Mouse (Mus musculus) NIH3T3 (cell line): ENCODE data around the gene Gmpr.
"Not testable (repeated sequence)": the region's sequence is repeated elsewhere in the genome, so short reads cannot be mapped to it uniquely, and the experiment has no call there.

Experiments
- DNase-seq: peaks from one replicate; pipeline ENCODE4 v3.0.0-alpha.2; 2012; ENCODE audit warnings: low read depth

Gene Gmpr

DNA sequence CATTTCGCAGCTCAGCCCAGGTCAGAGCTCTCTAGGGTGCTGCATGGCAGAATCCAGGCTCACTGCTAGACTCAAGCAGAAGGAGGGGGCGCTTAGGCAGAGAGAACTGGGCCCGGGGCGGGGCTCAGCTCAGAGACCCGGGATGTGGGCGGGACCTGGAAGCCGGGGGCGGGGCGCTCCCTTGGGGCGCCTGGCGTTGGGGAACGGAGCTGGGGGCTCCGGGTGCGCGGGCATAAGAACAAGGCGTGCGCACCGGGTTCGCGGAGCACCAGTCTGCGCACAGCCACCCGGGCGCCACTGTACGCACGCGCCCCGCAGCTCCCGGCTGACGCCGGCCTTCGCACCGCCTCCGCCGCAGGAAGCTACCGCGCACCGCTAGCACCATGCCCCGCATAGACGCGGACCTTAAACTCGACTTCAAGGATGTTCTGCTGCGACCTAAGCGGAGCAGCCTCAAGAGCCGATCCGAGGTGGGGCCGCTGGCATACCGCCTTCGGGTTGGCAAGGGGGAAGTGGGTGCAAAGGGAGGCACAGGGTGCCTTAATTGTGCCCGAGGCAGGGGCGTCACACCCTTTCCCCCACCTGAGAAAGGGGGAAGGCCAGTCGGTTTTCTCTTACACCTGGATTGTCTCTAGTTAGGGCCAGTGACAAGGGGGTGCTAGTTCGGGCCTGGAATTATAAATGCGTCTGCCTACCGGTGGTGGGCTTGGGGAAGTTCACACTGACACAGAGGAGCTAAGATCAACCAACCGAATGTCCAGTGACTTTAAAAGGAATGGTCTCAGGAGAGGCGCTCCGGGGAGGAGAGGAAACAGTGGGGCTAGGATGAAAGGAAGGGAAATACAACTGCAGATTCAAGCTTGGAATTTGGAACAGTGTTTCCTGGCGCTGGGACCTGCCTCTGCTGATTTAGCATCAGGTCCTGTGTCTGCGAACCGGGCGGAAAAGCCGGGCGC is at the start of gene Gmpr:
Gene Gmpr (plus strand): TSS at position 171 of the 956 bp plus-strand sequence.
- DNase-seq = peak; percentile 75

DNA sequence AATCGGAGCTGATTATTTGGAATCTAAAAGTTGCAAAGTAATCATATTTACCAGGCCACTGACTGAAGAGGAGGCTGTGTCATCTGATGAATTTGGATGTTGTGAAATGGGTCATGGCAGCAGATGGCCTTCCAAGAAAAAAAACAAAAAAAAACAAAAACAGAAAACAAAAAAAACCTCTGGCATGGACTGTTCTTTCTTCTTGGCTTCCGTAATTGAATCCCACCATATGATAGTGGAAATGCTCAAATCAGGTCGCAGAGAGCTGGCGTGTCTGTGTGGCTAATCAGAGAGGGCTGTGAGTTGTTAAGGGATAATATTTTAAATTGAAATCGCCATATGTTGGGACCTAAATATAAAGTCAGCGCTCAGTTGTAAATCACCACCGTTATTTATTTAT is 49.8 kb upstream of the Gmpr start:
- DNase-seq = no peak

DNA sequence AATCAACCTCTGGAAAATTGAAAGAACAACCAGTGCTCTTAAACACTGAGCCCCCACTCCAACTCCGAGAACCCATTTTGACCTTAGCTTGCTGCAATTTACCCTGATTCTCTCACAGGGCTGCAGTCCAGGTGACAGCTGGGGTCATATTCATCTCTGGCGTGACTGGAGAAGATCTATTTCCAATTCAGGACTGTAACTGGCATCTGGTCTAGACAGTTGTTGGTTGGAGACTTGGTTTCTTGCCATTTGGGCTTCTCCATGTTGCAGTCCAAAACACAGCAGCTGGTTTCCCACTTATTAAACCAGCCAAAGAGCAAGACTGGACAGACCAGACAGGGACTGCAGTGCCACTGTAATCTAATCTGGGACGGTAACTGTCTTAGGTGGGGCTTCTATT is 47.1 kb upstream of the Gmpr start:
- no peak for DNase-seq

DNA sequence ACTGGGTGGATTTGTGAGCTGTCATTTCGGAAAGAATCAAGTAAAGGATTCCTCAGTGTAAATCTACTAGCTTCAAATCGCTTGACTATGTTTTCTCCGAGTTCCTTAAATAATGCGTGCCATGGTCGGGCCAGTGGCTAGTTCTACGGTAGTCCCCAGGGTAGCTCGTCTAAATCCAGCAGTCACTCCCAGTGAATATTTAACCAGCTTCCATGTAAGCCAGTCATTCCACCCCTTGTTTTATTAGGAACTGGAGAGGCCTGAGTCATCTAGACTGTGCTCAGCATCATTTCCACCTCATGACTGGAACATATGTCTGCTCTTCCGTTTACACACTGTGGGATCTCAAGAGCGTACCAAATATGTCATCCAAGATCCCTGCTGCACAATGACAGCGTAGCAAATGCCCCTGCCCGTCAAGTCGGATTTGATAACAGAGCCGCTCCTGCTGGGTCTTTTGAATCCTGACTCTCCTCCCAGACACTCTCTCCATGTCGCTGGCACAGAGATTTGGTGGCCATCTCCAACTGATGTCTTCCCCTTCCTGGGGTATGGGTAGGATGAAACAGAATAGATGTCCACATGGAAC is 45.8 kb upstream of the Gmpr start:
- no peak for DNase-seq

DNA sequence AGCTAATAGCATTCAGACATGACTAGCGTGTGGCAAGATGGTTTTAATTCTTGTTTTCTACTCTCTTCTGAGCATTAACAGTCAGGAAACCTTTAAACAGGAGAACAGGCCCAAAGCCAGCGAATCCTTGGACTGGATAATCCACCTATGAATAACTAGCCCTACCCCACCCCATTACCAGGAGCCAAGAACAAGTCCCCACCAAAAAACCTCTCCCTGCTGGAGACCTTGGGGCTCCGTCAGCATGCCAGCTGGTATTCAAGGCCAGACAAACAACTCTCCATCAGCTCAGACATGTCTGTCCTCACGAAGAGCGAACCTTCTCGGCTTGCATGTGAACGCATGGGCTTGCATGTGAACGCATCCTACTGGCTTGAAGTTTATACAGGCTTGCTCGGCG is 41.6 kb upstream of the Gmpr start:
- no peak for DNase-seq

DNA sequence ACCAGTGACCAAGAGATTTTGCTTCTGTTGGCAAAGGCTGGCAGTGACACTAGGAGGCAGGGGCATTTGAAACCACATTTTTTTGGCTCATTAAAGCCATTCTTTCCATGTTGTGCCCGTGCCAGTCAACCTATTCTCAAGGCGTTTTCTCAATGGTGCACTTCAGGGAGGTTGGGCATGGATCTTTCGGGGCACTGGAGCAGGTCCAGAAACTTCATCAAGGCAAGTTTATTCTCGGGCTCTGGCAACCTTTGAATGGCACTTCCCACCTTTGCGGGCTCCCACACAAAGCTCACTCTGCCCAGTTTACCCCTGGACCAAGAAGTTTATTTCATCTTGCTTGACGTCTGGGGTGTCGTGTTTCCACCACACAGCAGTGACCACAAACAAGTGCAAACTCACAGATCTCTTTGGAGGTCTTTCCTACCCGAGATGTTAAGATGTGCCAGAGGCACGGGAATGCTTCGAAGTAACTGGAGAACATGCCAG is 41.2 kb upstream of the Gmpr start:
- DNase-seq = no peak

DNA sequence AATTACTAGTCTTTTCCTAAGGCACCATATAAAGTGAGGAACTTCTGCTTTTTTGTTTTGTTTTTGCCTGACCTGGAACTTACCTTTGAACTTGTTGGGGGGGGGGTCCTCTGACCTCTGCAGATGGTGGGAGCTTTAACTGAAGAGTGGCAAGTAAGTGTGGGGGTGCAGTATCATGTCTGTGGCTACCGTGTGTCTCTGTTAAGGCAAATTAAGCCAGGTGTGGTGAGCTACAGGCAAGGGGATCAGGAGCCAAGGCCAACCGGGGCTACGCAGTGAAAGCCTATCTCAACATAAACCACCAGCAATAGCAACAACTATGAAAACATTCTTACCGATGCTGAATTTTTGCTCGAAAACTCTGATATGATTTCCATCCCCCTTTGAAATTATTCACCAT is 38.5 kb upstream of the Gmpr start:
- DNase-seq = no peak

DNA sequence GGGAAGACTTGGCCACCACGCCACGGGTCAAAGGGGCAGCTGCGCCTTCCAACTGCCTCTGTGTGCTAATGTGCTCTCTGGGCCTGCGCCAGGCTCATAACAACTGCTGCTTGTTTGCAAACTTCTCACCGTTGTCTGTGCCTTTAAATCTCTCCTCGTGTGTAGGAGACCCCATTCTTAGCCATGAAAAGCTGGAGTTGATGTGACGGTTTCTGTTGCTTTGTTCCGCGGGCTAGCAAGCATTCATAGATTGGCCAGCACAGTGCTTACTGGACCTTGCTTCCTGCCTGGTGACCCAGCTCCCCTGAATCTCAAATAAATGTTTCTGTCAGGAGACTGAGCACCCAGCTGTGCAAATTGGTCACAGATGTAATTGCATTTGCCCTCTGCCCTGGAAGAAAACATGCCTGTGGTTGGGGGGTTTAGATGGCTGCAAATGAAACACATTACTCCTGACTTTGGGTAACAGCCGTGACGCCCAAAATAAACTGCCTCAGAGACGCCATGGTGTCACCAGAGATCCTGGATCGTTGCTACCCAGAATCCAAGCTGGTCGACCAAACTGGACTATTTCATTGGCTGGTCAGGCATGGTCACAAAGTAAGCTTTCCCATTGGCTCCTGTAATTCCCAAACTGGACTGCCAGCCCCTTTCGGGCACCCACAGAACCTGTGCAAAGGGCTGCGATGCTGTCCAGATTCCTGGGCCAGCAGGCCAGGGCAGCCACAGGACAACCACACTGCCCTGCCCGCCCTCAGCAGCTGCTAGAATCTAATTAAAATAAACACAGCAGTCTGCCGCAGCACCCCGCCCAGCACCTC is 37.6 kb upstream of the Gmpr start:
- peak; percentile 54 for DNase-seq

DNA sequence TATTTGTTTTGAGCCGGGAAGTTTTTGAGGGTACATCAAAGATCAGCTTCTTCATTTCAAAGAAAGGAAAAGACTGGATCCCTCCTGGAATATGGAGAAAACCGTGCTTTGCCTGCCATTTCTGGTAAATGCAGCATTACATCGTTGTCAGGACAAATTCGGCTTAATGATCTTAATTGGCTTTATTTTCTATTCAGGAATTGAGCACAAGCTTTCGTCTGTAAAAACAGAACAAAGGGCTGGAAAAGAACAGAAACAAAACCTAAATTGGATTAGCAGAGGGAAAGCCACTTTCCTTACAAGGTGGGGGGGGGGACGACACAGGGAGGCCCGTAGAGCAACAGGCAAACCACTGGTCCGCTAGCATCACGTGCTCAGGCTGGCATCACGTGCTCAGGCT is 33.9 kb upstream of the Gmpr start:
- no peak for DNase-seq

DNA sequence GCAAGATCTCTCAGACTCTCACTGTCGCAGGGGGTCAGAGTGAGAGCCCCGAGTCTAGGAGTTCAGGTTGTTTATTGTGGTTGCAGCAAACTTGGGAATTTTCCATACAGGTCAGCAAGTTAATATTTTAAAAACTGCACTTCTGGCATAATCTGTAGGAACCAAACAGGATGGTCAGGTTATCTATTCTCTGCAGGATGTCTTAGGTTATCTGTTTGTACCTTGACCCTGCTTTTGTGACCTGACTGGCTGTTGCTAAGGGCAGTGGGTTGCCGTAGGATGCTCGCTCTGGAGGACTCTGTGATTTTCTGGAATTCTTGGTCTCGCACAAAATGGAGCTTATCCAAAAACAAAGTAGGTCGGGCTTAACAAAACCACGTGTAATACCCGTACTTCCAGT is 31.9 kb upstream of the Gmpr start:
- no peak for DNase-seq

DNA sequence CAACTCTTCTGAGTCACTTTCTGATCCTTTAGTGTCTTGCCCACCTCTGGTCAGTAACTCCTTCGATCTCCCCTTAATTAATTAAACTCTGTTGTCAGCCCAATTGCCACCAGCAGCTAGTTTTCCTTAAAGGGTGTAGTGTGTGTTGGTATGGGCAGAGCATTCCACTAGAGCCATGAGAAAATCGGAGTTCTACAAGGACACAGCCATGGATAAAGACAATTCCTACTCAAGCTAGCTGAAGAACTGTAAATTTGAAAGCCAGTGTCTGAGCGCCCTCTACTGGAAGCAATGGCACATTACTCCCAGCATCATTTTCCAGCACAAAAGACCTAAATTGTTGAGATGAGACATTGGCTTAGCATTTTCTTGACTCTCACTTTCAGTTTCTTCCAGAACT is 30.1 kb upstream of the Gmpr start:
- peak; percentile 90 for DNase-seq

DNA sequence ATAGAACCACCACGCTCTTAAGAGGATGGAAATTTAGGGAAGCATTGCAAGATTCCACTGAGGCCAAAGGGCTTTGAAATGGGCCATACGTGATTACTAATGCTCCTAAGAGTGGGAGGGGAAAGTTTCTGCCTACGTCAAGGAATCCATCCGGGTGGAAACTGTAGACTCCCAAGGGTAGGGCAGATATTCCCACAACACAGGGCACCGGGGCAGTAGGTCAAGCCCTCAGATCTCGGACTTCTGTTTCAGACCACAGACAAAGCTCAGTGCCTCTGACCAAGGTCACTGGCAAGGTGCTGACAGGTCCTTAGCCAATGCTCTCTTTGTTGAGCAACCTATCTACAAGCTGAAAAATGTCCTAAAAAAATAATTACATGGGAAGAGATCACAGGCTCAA is 27.3 kb upstream of the Gmpr start:
- no peak for DNase-seq

DNA sequence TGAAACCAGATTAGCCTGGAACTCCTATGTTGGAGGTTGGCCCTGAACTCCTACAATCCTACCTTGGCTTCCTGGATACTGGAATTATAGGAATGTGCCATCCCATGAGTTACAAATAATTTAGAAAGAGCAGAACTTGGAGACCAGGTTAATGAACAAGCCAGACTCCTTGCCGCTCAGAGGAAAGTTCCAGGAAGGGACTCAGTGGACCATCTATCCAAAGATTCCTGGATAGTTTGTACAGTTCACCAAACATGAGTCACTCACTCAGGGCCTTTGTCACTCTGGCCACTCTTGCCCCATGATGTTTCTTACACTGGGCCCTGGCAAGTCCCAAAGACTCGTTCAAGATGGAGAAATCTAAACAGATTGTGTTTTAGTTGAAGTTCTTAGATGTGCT is 24.0 kb upstream of the Gmpr start:
- DNase-seq = no peak

DNA sequence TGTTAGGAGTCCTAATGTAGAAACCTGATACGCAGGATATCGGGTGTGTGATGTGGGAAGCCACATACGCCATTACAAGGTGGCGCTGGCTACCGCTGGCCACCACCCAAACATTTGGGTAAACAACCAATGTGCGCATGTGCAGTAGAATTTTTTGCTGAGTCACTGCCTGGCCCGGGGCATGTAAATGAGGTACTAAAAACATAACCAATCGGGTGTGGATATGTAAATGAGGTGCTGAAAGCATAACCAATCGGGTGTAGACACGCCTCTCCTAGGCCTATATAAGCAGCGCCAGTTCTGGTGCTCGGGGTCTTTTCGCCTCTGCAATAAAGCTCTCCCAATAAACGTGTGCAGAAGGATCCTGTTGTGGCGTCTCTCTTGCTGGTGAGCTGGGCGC is 23.3 kb upstream of the Gmpr start:
- DNase-seq = not testable (repeated sequence)

DNA sequence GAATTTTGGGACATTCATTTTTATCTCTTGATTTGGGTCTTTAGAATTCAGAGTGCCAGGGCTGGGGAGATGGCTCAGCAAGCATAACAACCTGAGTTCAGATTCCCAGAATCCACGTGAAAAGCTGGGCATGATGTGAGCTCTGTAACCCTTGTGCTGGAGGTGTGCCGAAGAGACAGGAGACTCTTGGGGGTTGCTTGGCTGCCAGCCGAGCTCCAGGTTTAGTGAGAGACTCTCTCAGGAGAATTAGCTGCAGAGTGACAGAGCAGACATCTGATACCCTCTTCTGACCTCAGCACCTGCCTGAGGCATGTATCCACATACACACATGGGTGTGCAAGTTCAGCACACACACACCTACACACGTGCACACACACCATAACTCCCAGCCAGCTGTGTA is 21.6 kb upstream of the Gmpr start:
- no peak for DNase-seq

DNA sequence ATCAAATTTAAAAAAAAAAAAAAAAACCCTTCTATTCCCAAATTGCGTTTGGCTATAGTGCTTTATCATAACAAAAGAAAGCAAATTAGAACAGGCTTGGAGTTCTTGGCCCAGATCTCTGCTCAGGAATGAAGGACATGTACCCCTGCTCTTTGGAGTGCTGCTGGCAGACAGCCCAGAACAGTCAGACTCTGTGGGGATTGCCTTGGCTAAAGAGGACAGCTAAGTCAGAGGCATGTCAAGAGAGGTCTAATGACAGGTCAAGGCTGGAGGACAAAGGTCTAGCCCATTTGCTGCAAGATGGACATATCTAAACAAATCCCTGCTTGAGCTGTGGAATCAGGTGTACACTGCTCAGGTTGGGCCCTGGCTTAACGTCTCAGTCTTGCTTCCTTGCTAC is 20.6 kb upstream of the Gmpr start:
- peak; percentile 74 for DNase-seq

DNA sequence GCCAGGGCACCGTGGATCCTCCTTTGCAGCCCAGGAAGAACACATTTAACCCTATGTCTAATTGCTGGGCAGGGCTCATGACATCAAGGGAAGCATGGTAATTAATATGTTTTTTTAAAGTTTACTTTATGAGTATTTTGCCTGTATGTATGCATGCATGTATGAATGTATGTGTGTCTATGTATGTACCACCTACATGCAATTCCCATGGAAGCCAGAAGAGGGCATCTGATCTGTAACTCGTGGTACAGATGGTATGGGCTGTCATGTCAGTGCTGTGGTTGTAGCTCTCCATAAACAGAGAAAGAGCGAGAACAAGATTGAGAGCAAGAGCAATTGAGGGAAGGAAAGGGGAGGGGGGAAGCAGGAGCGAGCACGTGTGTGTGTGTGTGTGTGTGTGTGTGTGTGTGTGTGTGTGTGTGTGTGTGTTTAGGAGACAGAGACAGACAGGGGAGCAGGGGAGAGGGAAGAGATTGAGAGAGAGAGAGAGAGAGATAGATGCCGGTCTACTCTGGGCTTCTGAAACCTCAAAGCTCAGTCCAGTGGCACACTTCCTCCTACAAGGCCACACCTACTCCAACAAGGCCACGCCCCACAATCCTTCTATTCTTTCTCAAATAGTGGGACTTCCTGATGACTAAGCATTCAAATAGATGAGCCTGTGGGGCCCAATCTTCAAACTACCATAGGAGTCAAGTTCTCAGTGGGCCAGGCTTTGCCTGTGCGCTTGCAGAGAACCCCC is 15.1 kb upstream of the Gmpr start:
- no peak for DNase-seq

DNA sequence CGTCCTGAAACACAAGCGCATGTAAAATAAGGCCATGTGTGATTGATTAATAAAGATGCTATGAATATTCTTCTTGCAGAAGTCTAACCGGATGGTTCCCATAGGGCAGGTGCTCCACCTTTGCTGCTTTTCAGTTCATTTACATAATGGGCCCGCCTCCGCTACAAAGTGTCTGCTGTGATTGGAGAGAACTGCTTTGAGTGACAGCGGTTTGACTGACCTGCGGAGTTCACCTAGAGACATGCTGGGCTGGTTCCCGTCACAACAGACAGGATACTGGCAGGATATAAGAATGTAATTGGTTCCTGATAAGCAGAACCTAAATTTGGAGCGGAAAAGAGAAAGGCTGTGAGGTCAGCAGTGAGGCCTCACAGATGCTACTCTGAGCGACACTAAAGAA is 13.4 kb upstream of the Gmpr start:
- no peak for DNase-seq

DNA sequence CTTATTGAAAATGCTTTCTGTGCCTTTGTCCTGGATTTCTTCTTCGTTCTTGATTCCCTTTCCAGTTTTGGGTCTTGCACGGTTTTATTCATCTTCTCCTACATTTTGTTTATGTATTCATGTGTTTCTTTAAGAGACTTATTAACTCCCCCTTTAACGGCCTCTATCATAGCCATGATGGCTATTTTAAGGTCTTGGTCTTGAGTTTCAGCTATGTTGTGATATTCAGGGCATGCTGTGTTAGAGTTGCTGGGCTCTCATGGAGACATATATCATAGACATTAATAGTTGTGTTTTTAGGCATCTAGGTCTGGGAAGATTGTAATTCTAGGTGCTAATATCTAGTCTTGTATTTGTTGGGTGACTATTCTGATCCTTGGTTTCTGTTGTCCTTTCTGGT is 8.6 kb upstream of the Gmpr start:
- DNase-seq = no peak

DNA sequence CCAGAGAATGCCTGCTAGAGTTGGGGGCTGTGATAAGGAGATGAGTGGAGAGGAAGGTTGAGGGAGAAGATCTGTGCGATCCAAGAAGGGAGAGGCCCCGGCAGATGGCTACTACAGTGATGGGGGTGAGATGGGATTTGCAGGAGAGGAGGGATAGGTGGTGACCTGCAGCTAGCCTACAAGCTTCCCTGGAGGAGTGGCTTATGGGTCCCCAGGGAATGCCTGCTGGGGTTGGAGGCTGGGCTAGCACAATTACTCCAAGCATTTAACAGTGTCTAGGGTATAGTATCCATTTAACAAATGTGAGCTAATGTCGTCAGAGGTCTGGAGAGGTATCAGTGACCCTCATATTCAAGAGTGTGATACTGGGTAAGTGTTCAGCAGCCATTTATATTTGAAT is 7.9 kb upstream of the Gmpr start:
- DNase-seq = no peak

DNA sequence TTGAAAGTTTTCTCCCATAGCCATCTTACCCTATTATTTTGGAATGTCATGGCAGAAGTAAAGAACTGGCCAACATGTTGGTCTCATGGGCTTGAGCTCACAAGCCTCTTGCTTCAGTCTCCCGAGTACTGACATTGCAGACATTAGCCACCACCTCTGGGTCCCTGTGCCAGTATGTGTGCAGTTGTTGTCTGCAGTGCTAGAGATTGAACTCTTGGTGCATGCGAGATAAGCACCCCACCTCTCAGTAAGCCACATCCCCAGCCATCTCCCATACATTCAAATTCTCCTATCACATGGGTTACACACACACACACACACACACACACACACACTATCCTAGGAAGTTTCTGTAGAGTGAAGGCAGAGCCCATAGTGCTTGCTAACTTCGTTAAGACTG is 7.3 kb upstream of the Gmpr start:
- DNase-seq = no peak

DNA sequence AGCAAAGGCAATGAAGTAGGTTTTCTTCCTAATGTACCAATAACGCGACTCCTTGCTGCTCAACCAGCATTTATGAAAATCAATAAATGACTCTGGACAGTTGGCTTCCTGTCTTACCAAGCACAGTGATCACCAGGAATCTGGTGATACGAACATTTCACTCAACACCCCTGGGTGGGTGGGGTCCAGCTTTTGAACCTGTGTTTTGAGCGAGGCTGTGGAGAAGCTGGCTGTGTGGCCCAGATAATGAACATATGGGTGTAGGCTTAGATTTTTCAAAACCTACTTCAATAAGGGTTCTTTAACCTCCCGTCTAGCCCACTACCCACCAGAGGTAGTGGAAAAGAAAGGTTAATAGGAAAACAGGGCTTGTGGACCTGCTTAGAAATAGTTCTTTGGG is 4.5 kb upstream of the Gmpr start:
- no peak for DNase-seq
